Mouse (Mus musculus) forebrain, embryonic 10.5 days (tissue): Measurements from ENCODE around the gene Gdnf. TPM values are rescaled to one million over a fixed set of nuclear protein-coding genes. Genes with fewer than 3 reads are reported as not detected.

Source experiments
- DNase-seq: peaks from one replicate; pipeline ENCODE4 v3.0.0-alpha.2; 2017; ENCODE audit warnings: low spot score; ENCODE audit errors: extremely low spot score
- H3K27ac ChIP-seq: fragments of 300-500 bp; sonication (generic); 2 replicates; pipeline ENCODE4 v1.5.1; 2016; ENCODE audit warnings: mild to moderate bottlenecking
- H3K27me3 ChIP-seq: fragments of 300-500 bp; sonication (generic); 2 replicates; pipeline ENCODE4 v1.6.1; 2016; ENCODE audit warnings: mild to moderate bottlenecking; ENCODE audit not compliant: poor library complexity, severe bottlenecking
- H3K36me3 ChIP-seq: fragments of 300-500 bp; sonication (generic); replicated peaks from 2 replicates; pipeline ENCODE4 v1.6.1; 2016; ENCODE audit warnings: mild to moderate bottlenecking, moderate library complexity
- H3K4me1 ChIP-seq: fragments of 300-500 bp; sonication (generic); 2 replicates; pipeline ENCODE4 v1.6.1; 2016
- H3K4me3 ChIP-seq: fragments of 300-500 bp; sonication (generic); 2 replicates; pipeline ENCODE4 v1.5.1; 2016; ENCODE audit warnings: mild to moderate bottlenecking, moderate library complexity
- H3K9me3 ChIP-seq: fragments of 300-500 bp; sonication (generic); 2 replicates; pipeline ENCODE4 v1.6.1; 2016; ENCODE audit warnings: mild to moderate bottlenecking, moderate library complexity
- WGBS: fragments of 180-500 bp; shearing (Covaris S2); methylation state at CpG from one replicate; pipeline ENCODE4 v1.1.7; 2016; 5-methylcytosine and 5-hydroxymethylcytosine counted together
- polyA plus RNA-seq: library from polyadenylated mRNA; unstranded; fragments of >200 nt; fragmentation: Nextera tagmentation; extraction: Ambion mirVana; gene quantifications from 2 replicates; pipeline ENCODE4 v1.2.1, GENCODE M21; 2016

Gene Gdnf
- polyA plus RNA-seq, 1 experiment from 2014 or later, result 0.11 TPM

- DNase-seq, result no peak
- Histone ChIP-seq H3K4me1 (no peaks in the 10 kb centered on the region), H3K27me3 (peaks cover 60% of the 10 kb centered on the region), H3K27ac (no peak overlapping the region), H3K9me3 (no peaks in the 10 kb centered on the region), H3K36me3 (no peaks in the 10 kb centered on the region), H3K4me3 (no peak overlapping the region)
- 77% methylated on average over 6 of the region's 6 CpGs for WGBS
These were observed 13.2 kb downstream of the Gdnf start for GRCm38 (mm10) chr15:7823886-7824285.

DNA sequence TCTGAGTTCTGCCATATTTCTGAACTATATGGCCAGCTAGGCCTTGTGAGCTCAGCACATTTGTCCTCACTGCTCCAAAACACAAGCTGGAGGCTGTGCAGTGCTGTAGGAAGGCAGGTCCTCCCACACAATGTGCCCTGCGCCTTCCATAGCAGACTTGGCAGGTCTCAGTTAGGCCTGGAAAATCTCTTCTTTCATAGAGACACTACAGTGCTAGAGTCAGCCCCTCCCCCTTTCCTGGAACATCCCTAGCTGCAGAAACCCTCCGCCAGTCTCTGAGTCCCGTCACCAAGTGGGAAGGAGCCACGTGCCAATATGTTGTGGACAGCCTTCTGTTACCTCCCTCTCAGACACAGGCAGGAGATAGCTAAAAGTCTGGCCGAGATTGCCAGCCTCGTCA lies 14.9 kb downstream of the Gdnf start:
- Histone ChIP-seq H3K4me1 (no peaks in the 10 kb centered on the region), H3K36me3 (no peaks in the 10 kb centered on the region), H3K4me3 (no peak overlapping the region), H3K9me3 (no peaks in the 10 kb centered on the region), H3K27ac (no peak overlapping the region), H3K27me3 (peaks cover 44% of the 10 kb centered on the region)
- DNase-seq, result no peak
- WGBS, result 66% methylated on average over 6 of the region's 6 CpGs

DNA sequence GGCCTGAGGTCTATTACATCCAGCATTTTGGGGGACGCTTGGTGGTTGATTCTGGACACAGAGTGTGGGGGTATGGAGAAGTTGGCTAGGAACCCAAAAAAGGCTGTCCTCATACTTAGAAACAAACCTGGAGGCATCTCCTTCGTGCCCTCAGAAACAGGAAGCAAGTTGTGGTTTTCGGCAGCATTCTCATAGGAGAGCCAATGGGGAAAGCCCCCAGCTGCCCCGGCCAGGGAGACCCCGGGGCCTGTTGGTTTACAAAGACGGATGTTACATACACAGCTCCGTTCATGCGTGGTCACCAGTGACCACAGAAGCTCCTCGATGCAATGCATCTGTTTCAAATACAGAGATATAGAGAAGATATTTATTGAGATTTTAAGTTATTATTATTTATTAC lies 24.8 kb downstream of the Gdnf start:
- Histone ChIP-seq H3K27ac (no peak overlapping the region), H3K27me3 (no peaks in the 10 kb centered on the region), H3K4me1 (no peaks in the 10 kb centered on the region), H3K9me3 (no peaks in the 10 kb centered on the region), H3K36me3 (no peaks in the 10 kb centered on the region), H3K4me3 (no peak overlapping the region)
- 92% methylated on average over 9 of the region's 9 CpGs for WGBS
- DNase-seq, result no peak

- DNase-seq, result no peak
- 76% methylated on average over 8 of the region's 8 CpGs for WGBS
- no peak overlapping the region for H3K27ac ChIP-seq
- no peaks in the 10 kb centered on the region for H3K27me3 ChIP-seq
- H3K4me1 ChIP-seq, result no peaks in the 10 kb centered on the region
- no peak overlapping the region for H3K4me3 ChIP-seq
- H3K36me3 ChIP-seq, result no peaks in the 10 kb centered on the region
- H3K9me3 ChIP-seq, result no peaks in the 10 kb centered on the region
These were observed 27.6 kb downstream of the Gdnf start for GRCm38 (mm10) chr15:7838060-7838920.

DNA sequence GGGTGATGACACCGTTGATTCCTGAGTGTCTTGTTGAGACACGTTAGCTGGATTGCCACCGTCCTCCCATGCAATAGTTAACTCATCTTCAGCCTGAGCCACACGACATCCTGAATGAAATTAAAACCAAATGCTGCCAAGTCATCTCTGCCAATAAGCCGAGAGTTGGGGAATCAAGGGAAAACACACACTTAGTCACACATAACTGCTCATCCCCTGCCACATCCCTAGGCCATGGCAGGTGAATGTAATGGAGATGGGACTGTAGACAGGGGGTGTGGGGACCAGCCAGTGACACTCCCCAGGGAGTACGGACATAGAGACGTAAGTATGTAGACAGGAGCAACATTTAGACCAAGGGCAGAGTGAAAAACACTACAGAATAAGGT lies 28.3 kb downstream of the Gdnf start:
- Histone ChIP-seq H3K27ac (no peak overlapping the region), H3K9me3 (no peaks in the 10 kb centered on the region), H3K4me3 (no peak overlapping the region), H3K4me1 (no peaks in the 10 kb centered on the region), H3K36me3 (no peaks in the 10 kb centered on the region), H3K27me3 (no peaks in the 10 kb centered on the region)
- WGBS, result 75% methylated on average over 7 of the region's 7 CpGs
- no peak for DNase-seq

- Histone ChIP-seq H3K4me3 (no peak overlapping the region), H3K27me3 (no peaks in the 10 kb centered on the region), H3K9me3 (no peaks in the 10 kb centered on the region), H3K4me1 (no peaks in the 10 kb centered on the region), H3K36me3 (no peaks in the 10 kb centered on the region), H3K27ac (no peak overlapping the region)
- 91% methylated on average over 1 of the region's 1 CpGs for WGBS
- no peak for DNase-seq
These were observed 31.0 kb downstream of the Gdnf start for GRCm38 (mm10) chr15:7841664-7842063.

DNA sequence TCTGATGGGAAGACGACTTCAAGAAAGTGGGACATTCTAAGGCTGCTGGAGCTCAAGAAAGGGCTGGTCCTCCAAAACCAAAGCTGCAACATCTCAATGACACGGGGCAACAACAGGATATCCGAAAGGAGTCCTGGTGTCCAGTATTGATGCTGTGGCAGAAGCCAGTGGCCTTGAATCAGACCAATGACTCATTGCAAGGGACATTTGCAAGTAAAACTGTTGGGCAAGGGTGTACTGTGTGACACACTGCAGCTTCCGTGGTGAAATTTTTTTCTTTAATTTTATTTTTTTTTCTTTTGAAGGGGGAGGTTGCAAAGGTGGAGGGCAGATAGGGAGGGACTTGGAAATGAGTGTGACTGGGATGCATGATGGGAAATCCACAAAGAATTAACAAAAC lies 31.8 kb downstream of the Gdnf start:
- Histone ChIP-seq H3K4me1 (no peaks in the 10 kb centered on the region), H3K36me3 (no peaks in the 10 kb centered on the region), H3K4me3 (no peak overlapping the region), H3K9me3 (no peaks in the 10 kb centered on the region), H3K27ac (no peak overlapping the region), H3K27me3 (no peaks in the 10 kb centered on the region)
- no peak for DNase-seq
- WGBS, result 85% methylated on average over 4 of the region's 4 CpGs

GRCm38 (mm10) chr15:7857418-7857817 lies 46.8 kb downstream of the Gdnf start:
- 86% methylated on average over 13 of the region's 13 CpGs for WGBS
- Histone ChIP-seq H3K9me3 (no peaks in the 10 kb centered on the region), H3K4me1 (no peaks in the 10 kb centered on the region), H3K36me3 (no peaks in the 10 kb centered on the region), H3K27ac (no peak overlapping the region), H3K4me3 (no peak overlapping the region), H3K27me3 (no peaks in the 10 kb centered on the region)
- DNase-seq, result no peak

DNA sequence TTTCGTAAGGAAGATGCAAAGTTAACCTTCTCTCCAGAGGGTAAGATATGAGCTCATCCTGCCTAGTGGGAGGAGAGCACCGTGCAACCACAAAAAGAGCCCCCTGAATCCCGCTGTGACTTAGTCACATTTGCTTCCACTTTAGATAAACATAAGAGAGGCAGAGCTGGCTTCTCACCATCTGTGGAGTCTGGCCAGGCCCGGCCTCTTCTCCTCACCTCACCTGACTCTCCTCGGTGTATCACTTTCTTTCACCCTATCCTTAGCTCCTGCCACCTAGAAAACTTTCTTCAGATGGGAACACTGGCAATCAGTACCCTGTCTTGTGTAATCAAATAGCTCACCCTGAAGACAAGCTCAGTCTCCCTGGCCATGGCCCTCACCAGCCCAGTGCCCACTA lies 48.2 kb downstream of the Gdnf start:
- H3K9me3 ChIP-seq, result no peaks in the 10 kb centered on the region
- no peak overlapping the region for H3K27ac ChIP-seq
- no peaks in the 10 kb centered on the region for H3K27me3 ChIP-seq
- H3K36me3 ChIP-seq, result no peaks in the 10 kb centered on the region
- peaks cover 6% of the 10 kb centered on the region; the same call in 1 of the 2 replicates for H3K4me1 ChIP-seq
- no peak for DNase-seq
- 87% methylated on average over 5 of the region's 5 CpGs for WGBS
- no peak overlapping the region for H3K4me3 ChIP-seq

DNA sequence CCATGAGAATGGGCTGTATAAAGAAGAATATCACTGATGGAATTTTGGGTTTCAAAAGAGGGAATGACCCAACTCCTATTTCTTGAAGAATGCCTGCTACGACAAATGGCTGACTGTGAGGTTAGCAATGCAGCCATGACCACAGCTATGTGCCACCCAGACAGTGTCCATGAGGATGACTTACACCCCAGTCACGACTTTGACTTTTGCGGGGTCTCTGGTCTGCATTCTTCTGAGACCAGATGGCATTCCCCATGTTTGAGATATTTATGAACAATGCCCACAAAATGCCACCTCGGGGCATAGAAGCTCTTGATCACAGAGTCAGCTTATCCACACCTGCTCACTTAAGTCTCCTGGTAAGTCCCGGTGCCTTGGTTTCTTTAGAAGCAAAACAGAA lies 52.2 kb downstream of the Gdnf start:
- Histone ChIP-seq H3K27ac (no peak overlapping the region), H3K36me3 (no peaks in the 10 kb centered on the region), H3K4me3 (no peak overlapping the region), H3K9me3 (no peaks in the 10 kb centered on the region), H3K27me3 (no peaks in the 10 kb centered on the region), H3K4me1 (peaks cover 6% of the 10 kb centered on the region; the same call in 1 of the 2 replicates)
- no peak for DNase-seq
- 89% methylated on average over 5 of the region's 5 CpGs for WGBS

GRCm38 (mm10) chr15:7863328-7863727 lies 52.7 kb downstream of the Gdnf start:
- WGBS, result 70% methylated on average over 5 of the region's 5 CpGs
- DNase-seq, result no peak
- Histone ChIP-seq H3K27me3 (no peaks in the 10 kb centered on the region), H3K27ac (no peak overlapping the region), H3K9me3 (no peaks in the 10 kb centered on the region), H3K4me3 (no peak overlapping the region), H3K4me1 (peaks cover 6% of the 10 kb centered on the region; the same call in 1 of the 2 replicates), H3K36me3 (no peaks in the 10 kb centered on the region)

DNA sequence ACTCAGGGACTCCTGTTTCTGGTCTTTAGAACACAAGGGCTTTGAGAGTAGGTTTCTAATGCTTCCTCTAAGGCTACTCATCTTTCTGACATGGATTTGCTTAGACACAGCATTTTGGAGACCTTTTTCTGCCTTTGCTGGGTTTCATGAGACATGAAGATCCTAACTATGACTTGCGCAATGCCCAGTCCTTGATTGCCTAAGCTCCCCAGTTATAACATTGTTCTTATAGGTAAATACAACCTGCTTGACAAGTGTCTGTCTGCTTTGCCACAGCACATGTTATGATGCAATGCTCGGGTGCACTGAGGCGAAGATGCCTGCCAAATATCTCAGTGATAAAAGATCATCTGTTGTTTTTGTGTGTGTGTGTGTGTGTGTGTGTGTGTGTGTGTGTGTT lies 54.7 kb downstream of the Gdnf start:
- Histone ChIP-seq H3K36me3 (no peaks in the 10 kb centered on the region), H3K4me1 (peaks cover 6% of the 10 kb centered on the region; the same call in 1 of the 2 replicates), H3K27ac (no peak overlapping the region), H3K27me3 (no peaks in the 10 kb centered on the region), H3K9me3 (no peaks in the 10 kb centered on the region), H3K4me3 (no peak overlapping the region)
- 95% methylated on average over 3 of the region's 3 CpGs for WGBS
- no peak for DNase-seq

DNA sequence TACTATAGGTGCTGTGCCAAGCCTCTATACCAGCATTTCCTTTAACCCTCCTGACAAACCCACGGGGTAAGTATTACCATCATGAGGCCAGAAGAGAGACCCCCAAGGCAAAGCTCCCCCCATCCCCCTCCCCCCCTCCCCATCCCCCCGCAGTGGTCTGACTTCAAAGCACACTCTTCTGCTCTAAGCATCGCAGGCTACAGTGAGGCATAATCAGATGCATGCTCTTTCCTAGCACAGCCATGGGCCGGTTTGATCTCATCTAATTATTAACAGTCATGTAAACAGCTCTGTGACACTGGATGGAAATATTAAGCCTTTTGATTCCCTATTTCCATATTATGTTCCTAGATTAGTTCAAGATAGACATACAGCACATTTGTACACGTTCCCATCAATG lies 61.8 kb downstream of the Gdnf start:
- 69% methylated on average over 5 of the region's 5 CpGs for WGBS
- no peak for DNase-seq

More for the DNA sequence above, 61.8 kb downstream of the Gdnf start:
- Histone ChIP-seq H3K4me1 (peaks cover under 1% of the 10 kb centered on the region), H3K27me3 (no peaks in the 10 kb centered on the region), H3K9me3 (no peaks in the 10 kb centered on the region), H3K27ac (no peak overlapping the region), H3K4me3 (no peak overlapping the region), H3K36me3 (no peaks in the 10 kb centered on the region)
